ENCODE assay signal across 8 mouse cellular contexts in the genomic region with DNA sequence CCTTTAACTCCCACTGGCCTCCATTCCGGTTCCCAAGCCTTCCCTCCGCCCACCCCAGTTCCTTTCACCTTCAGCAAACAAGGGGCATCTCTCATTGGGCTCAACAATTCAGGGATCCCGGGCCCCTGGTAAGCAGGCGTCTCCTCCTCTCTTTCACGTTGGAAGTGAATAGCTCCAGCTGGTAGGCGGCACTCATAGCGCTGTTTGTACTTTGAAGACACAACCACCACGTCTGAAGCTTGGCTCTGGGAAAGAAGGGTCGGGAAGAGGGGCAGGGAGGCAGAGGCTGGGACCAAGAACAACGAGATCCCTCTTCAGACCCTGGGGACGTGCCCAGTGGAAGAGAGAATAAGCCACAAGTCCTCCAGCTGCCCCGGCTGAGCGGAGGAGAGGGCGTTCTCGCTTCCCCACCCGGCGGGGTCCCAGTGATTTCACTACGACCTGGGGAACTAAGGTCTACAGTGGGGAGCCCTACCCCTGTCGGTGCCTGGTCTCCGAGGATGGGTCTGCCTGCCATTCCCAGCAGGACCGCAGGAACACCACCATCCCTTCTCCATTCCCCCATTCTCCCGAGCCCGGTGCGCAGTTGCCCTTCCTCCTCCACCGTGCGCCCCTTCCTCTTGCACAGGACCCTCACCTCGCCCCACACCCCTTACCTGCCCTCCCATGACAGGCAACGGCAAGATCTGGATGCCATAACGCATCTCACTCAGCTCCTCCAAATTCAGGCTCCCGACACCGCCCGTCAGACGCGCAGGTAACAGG. TPM values are rescaled to one million over a fixed set of nuclear protein-coding genes. Genes with fewer than 3 reads are reported as not detected.
A peak's percentile ranks its signal among the peaks of the same experiment; 100 is the strongest.
DNase-seq lines count a peak whose midpoint lies in the region; ATAC-seq and TF ChIP-seq lines count a peak whose summit lies in the region.

No protein-coding gene starts in this region.

- H3K4me3 ChIP-seq in kidney, embryonic 14.5 days (ENCODE audit: low read length) = peak overlapping the region; percentile 87
- peak overlapping the region; percentile 99 for H3K4me3 ChIP-seq in E14TG2a.4 (replicated peaks; ENCODE audit: low read length)
- H3K4me3 ChIP-seq in embryonic facial prominence, embryonic 10.5 days = peak overlapping the region; percentile 83
- H3K4me3 ChIP-seq in hindbrain, embryonic 13.5 days = peak overlapping the region; percentile 88
- H3K4me3 ChIP-seq in midbrain, embryonic 10.5 days = peak overlapping the region; percentile 95

- H3K9me3 ChIP-seq in kidney, embryonic 14.5 days (ENCODE audit: control insufficient read depth, low read length) = no peaks in the 10 kb centered on the region
- H3K9me3 ChIP-seq in E14TG2a.4 (ENCODE audit: low read length) = no peaks in the 10 kb centered on the region
- no peaks in the 10 kb centered on the region for H3K9me3 ChIP-seq in embryonic facial prominence, embryonic 10.5 days
- no peaks in the 10 kb centered on the region for H3K9me3 ChIP-seq in hindbrain, embryonic 13.5 days
- no peaks in the 10 kb centered on the region for H3K9me3 ChIP-seq in midbrain, embryonic 10.5 days (replicated peaks)

- ATAC-seq in kidney, embryonic 14.5 days (ENCODE audit: low FRiP score, low TSS enrichment) = peak; percentile 42
- ATAC-seq in hindbrain, embryonic 13.5 days (ENCODE audit: low FRiP score) = peak; percentile 64

- DNase-seq in kidney, postnatal 10 days = no peak
- DNase-seq in embryonic facial prominence, embryonic 10.5 days (ENCODE audit: low spot score) = no peak
- DNase-seq in midbrain, embryonic 10.5 days (ENCODE audit: low spot score) = peak; percentile 17
- DNase-seq in layer of hippocampus, adult 18-20 months (ENCODE audit: low spot score in 2 of 2) = no peak
- DNase-seq in urinary bladder, adult 2 months (ENCODE audit: low spot score) = no peak

- H3K27ac ChIP-seq in kidney, embryonic 14.5 days (ENCODE audit: low read depth, low read length) = no peak overlapping the region
- peak overlapping the region; percentile 82 for H3K27ac ChIP-seq in embryonic facial prominence, embryonic 10.5 days (replicated peaks)
- peak overlapping the region; percentile 69 for H3K27ac ChIP-seq in hindbrain, embryonic 13.5 days
- peak overlapping the region; percentile 83 for H3K27ac ChIP-seq in midbrain, embryonic 10.5 days (replicated peaks)

- peak overlapping the region; percentile 93 for H3K4me2 ChIP-seq in kidney, embryonic 14.5 days (replicated peaks; ENCODE audit: low read depth, low read length)
- peak overlapping the region; percentile 93 for H3K4me2 ChIP-seq in hindbrain, embryonic 13.5 days

- WGBS in kidney, embryonic 14.5 days = 3% methylated on average over 34 of the region's 34 CpGs
- WGBS in embryonic facial prominence, embryonic 10.5 days = 4% methylated on average over 34 of the region's 34 CpGs
- WGBS in hindbrain, embryonic 13.5 days = 3% methylated on average over 34 of the region's 34 CpGs
- WGBS in midbrain, embryonic 10.5 days = 4% methylated on average over 34 of the region's 34 CpGs

- H3K4me1 ChIP-seq in kidney, embryonic 14.5 days (ENCODE audit: control insufficient read depth, insufficient read depth, low read length) = peaks cover 9% of the 10 kb centered on the region; the same call in 1 of the 2 replicates
- peaks cover 42% of the 10 kb centered on the region for H3K4me1 ChIP-seq in E14TG2a.4 (replicated peaks; ENCODE audit: low read depth, low read length)
- H3K4me1 ChIP-seq in embryonic facial prominence, embryonic 10.5 days = peaks cover 26% of the 10 kb centered on the region
- H3K4me1 ChIP-seq in hindbrain, embryonic 13.5 days (replicated peaks) = peaks cover 33% of the 10 kb centered on the region
- peaks cover 31% of the 10 kb centered on the region for H3K4me1 ChIP-seq in midbrain, embryonic 10.5 days

- H3K27me3 ChIP-seq in kidney, embryonic 14.5 days (ENCODE audit: control insufficient read depth, insufficient read depth, low read length) = no peaks in the 10 kb centered on the region
- H3K27me3 ChIP-seq in E14TG2a.4 (ENCODE audit: insufficient read depth, low read length) = no peaks in the 10 kb centered on the region
- no peaks in the 10 kb centered on the region for H3K27me3 ChIP-seq in embryonic facial prominence, embryonic 10.5 days (replicated peaks; ENCODE audit: low read depth, poor library complexity, severe bottlenecking)
- H3K27me3 ChIP-seq in hindbrain, embryonic 13.5 days = no peaks in the 10 kb centered on the region
- no peaks in the 10 kb centered on the region for H3K27me3 ChIP-seq in midbrain, embryonic 10.5 days (ENCODE audit: low read depth, poor library complexity, severe bottlenecking)

- peaks cover 27% of the 10 kb centered on the region; the same call in 1 of the 2 replicates for H3K36me3 ChIP-seq in kidney, embryonic 14.5 days (ENCODE audit: control insufficient read depth, insufficient read depth, low read length)
- peaks cover 42% of the 10 kb centered on the region for H3K36me3 ChIP-seq in E14TG2a.4 (ENCODE audit: insufficient read depth, low read length)
- H3K36me3 ChIP-seq in embryonic facial prominence, embryonic 10.5 days (replicated peaks) = peaks cover 42% of the 10 kb centered on the region
- H3K36me3 ChIP-seq in hindbrain, embryonic 13.5 days = peaks cover 42% of the 10 kb centered on the region
- H3K36me3 ChIP-seq in midbrain, embryonic 10.5 days = peaks cover 39% of the 10 kb centered on the region

- H3K9ac ChIP-seq in kidney, embryonic 14.5 days (ENCODE audit: low read depth, low read length) = peak overlapping the region; percentile 76
- peak overlapping the region; percentile 90 for H3K9ac ChIP-seq in hindbrain, embryonic 13.5 days

- no peak for TF ChIP-seq CTCF in E14TG2a.4 (conservative IDR thresholded peaks at IDR 0.05; ENCODE audit: low read length)

RNA-seq across cellular contexts. Expression of gene Os9, which starts 0.4 kb away (rescaled TPM):
- polyA plus RNA-seq in kidney, embryonic 14.5 days (2014; fragmentation: Nextera tagmentation; extraction: Ambion mirVana) = 31.4 and 47.5 TPM in 2 replicates
- polyA plus RNA-seq in embryonic facial prominence, embryonic 10.5 days (2016; fragmentation: Nextera tagmentation; extraction: Ambion mirVana) = 59.7 and 60.1 TPM in 2 replicates
- 144 and 146 TPM in 2 replicates for polyA plus RNA-seq in hindbrain, embryonic 13.5 days (2015; fragmentation: Nextera tagmentation; extraction: Ambion mirVana)
- polyA plus RNA-seq in midbrain, embryonic 10.5 days (2016; fragmentation: Nextera tagmentation; extraction: Ambion mirVana) = 62.3 and 83.0 TPM in 2 replicates
- total RNA-seq in layer of hippocampus, adult 18-20 months (2021) = 100 to 1,000 TPM; 105 to 107 TPM
- polyA plus RNA-seq in urinary bladder, adult 2 months (2012; rRNA removed) = 53.9 and 72.8 TPM in 2 replicates

RNA-seq across cellular contexts. Expression of gene B4galnt1, which starts 44.5 kb away (rescaled TPM):
- 6.2 and 8.7 TPM in 2 replicates for polyA plus RNA-seq in kidney, embryonic 14.5 days (2014; fragmentation: Nextera tagmentation; extraction: Ambion mirVana)
- 3.0 and 3.8 TPM in 2 replicates for polyA plus RNA-seq in embryonic facial prominence, embryonic 10.5 days (2016; fragmentation: Nextera tagmentation; extraction: Ambion mirVana)
- polyA plus RNA-seq in hindbrain, embryonic 13.5 days (2015; fragmentation: Nextera tagmentation; extraction: Ambion mirVana) = 40.6 and 42.3 TPM in 2 replicates
- 4.9 and 6.1 TPM in 2 replicates for polyA plus RNA-seq in midbrain, embryonic 10.5 days (2016; fragmentation: Nextera tagmentation; extraction: Ambion mirVana)
- total RNA-seq in layer of hippocampus, adult 18-20 months (2021) = 100 to 1,000 TPM; 122 to 124 TPM
- polyA plus RNA-seq in urinary bladder, adult 2 months (2012; rRNA removed) = 6.2 and 7.9 TPM in 2 replicates

RNA-seq across cellular contexts. Expression of gene Agap2, which starts 45.4 kb away (rescaled TPM):
- polyA plus RNA-seq in kidney, embryonic 14.5 days (2014; fragmentation: Nextera tagmentation; extraction: Ambion mirVana) = 0.07 and 0.61 TPM in 2 replicates
- 0.04 and 0.21 TPM in 2 replicates for polyA plus RNA-seq in embryonic facial prominence, embryonic 10.5 days (2016; fragmentation: Nextera tagmentation; extraction: Ambion mirVana)
- polyA plus RNA-seq in hindbrain, embryonic 13.5 days (2015; fragmentation: Nextera tagmentation; extraction: Ambion mirVana) = 3.0 and 3.1 TPM in 2 replicates
- polyA plus RNA-seq in midbrain, embryonic 10.5 days (2016; fragmentation: Nextera tagmentation; extraction: Ambion mirVana) = 0.10 and 0.19 TPM in 2 replicates
- 100 to 1,000 TPM; 807 to 841 TPM for total RNA-seq in layer of hippocampus, adult 18-20 months (2021)
- 2.5 and 5.4 TPM in 2 replicates for polyA plus RNA-seq in urinary bladder, adult 2 months (2012; rRNA removed)

RNA-seq across cellular contexts. Expression of gene Tspan31, which starts 50.4 kb away (rescaled TPM):
- 106 and 153 TPM in 2 replicates for polyA plus RNA-seq in kidney, embryonic 14.5 days (2014; fragmentation: Nextera tagmentation; extraction: Ambion mirVana)
- polyA plus RNA-seq in embryonic facial prominence, embryonic 10.5 days (2016; fragmentation: Nextera tagmentation; extraction: Ambion mirVana) = 168 and 180 TPM in 2 replicates
- polyA plus RNA-seq in hindbrain, embryonic 13.5 days (2015; fragmentation: Nextera tagmentation; extraction: Ambion mirVana) = 122 and 129 TPM in 2 replicates
- 197 and 208 TPM in 2 replicates for polyA plus RNA-seq in midbrain, embryonic 10.5 days (2016; fragmentation: Nextera tagmentation; extraction: Ambion mirVana)
- total RNA-seq in layer of hippocampus, adult 18-20 months (2021) = 10 to 100 TPM; 60.3 to 60.7 TPM
- polyA plus RNA-seq in urinary bladder, adult 2 months (2012; rRNA removed) = 79.5 and 81.4 TPM in 2 replicates

RNA-seq across cellular contexts. Expression of gene Cdk4, which starts 57.1 kb away (rescaled TPM):
- polyA plus RNA-seq in kidney, embryonic 14.5 days (2014; fragmentation: Nextera tagmentation; extraction: Ambion mirVana) = 2,221 and 2,763 TPM in 2 replicates
- 3,008 and 3,023 TPM in 2 replicates for polyA plus RNA-seq in embryonic facial prominence, embryonic 10.5 days (2016; fragmentation: Nextera tagmentation; extraction: Ambion mirVana)
- 1,183 and 1,237 TPM in 2 replicates for polyA plus RNA-seq in hindbrain, embryonic 13.5 days (2015; fragmentation: Nextera tagmentation; extraction: Ambion mirVana)
- polyA plus RNA-seq in midbrain, embryonic 10.5 days (2016; fragmentation: Nextera tagmentation; extraction: Ambion mirVana) = 2,811 and 2,916 TPM in 2 replicates
- 10 to 100 TPM; 83.9 to 91.1 TPM for total RNA-seq in layer of hippocampus, adult 18-20 months (2021)
- 252 and 268 TPM in 2 replicates for polyA plus RNA-seq in urinary bladder, adult 2 months (2012; rRNA removed)
